Mouse (Mus musculus) midbrain, embryonic 11.5 days (tissue): ENCODE measurements around the gene Metap2. TPM values are rescaled to one million over a fixed set of nuclear protein-coding genes. Genes with fewer than 3 reads are reported as not detected.

Experiments
- ATAC-seq: fragments of 200-750 bp; cut with Nextera tagmentation; 2 replicates; pipeline ENCODE4 v1.8.0; 2017; ENCODE audit warnings: moderate TSS enrichment, moderate library complexity; ENCODE audit not compliant: low FRiP score
- DNase-seq: peaks from one replicate; pipeline ENCODE4 v3.0.0; 2015; ENCODE audit warnings: low spot score; ENCODE audit errors: missing footprints
- H3K27ac ChIP-seq: fragments of 300-500 bp; sonication (generic); 2 replicates; pipeline ENCODE4 v1.5.1; 2014; ENCODE audit warnings: low read depth, low read length
- H3K27me3 ChIP-seq: fragments of 300-500 bp; sonication (generic); 2 replicates; pipeline ENCODE4 v1.6.1; 2014; ENCODE audit warnings: mild to moderate bottlenecking, low read length, moderate library complexity, mixed read lengths; ENCODE audit not compliant: control insufficient read depth, insufficient read depth
- H3K36me3 ChIP-seq: fragments of 300-500 bp; sonication (generic); 2 replicates; pipeline ENCODE4 v1.6.1; 2014; ENCODE audit warnings: mild to moderate bottlenecking, low read length, moderate library complexity, mixed read lengths; ENCODE audit not compliant: control insufficient read depth, insufficient read depth
- H3K4me1 ChIP-seq: fragments of 300-500 bp; sonication (generic); 2 replicates; pipeline ENCODE4 v1.6.1; 2014; ENCODE audit warnings: low read length; ENCODE audit not compliant: control insufficient read depth, insufficient read depth
- H3K4me2 ChIP-seq: fragments of 300-500 bp; sonication (generic); 2 replicates; pipeline ENCODE4 v1.6.1; 2014; ENCODE audit warnings: mild to moderate bottlenecking, moderate library complexity
- H3K4me3 ChIP-seq: fragments of 300-500 bp; sonication (generic); 2 replicates; pipeline ENCODE4 v1.5.1; 2014; ENCODE audit warnings: low read depth, low read length
- H3K9ac ChIP-seq: fragments of 300-500 bp; sonication (generic); 2 replicates; pipeline ENCODE4 v1.6.1; 2014; ENCODE audit warnings: low read length
- H3K9me3 ChIP-seq: fragments of 300-500 bp; sonication (generic); 2 replicates; pipeline ENCODE4 v1.6.1; 2016; ENCODE audit warnings: low read length; ENCODE audit not compliant: control insufficient read depth
- WGBS: fragments of 180-500 bp; shearing (Covaris S2); extraction: QIAGEN DNeasy Blood & Tissue Kit; methylation state at CpG from one replicate; pipeline ENCODE4 v1.1.7; 2014; 5-methylcytosine and 5-hydroxymethylcytosine counted together
- polyA plus RNA-seq: library from polyadenylated mRNA; unstranded; fragments of >200 nt; fragmentation: Nextera tagmentation; extraction: Ambion mirVana; gene quantifications from 2 replicates; pipeline ENCODE4 v1.2.1, GENCODE M21; 2014

Gene Metap2
- polyA plus RNA-seq, 1 experiment from 2014 or later: 243 TPM

- WGBS: 80% methylated on average over 5 of the region's 5 CpGs
These were observed 35.1 kb upstream of the Metap2 start for GRCm38 (mm10) chr10:93932020-93932419.

GRCm38 (mm10) chr10:93931431-93931830 is 34.5 kb upstream of the Metap2 start:
- ATAC-seq (no peak), DNase-seq (no peak)
- Histone ChIP-seq H3K9me3 (no peaks in the 10 kb centered on the region), H3K9ac (no peak overlapping the region), H3K27ac (no peak overlapping the region), H3K27me3 (no peaks in the 10 kb centered on the region), H3K36me3 (no peaks in the 10 kb centered on the region), H3K4me3 (no peak overlapping the region), H3K4me2 (no peak overlapping the region), H3K4me1 (no peaks in the 10 kb centered on the region)
- 82% methylated on average over 9 of the region's 9 CpGs for WGBS

More at GRCm38 (mm10) chr10:93932020-93932419, 35.1 kb upstream of the Metap2 start:
- Histone ChIP-seq H3K27me3 (no peaks in the 10 kb centered on the region), H3K4me1 (no peaks in the 10 kb centered on the region), H3K9ac (no peak overlapping the region), H3K27ac (no peak overlapping the region), H3K4me3 (no peak overlapping the region), H3K36me3 (no peaks in the 10 kb centered on the region), H3K9me3 (no peaks in the 10 kb centered on the region), H3K4me2 (no peak overlapping the region)
- DNase-seq (no peak), ATAC-seq (no peak)

GRCm38 (mm10) chr10:93930236-93930824 is 33.4 kb upstream of the Metap2 start:
- WGBS: 86% methylated on average over 4 of the region's 4 CpGs
- ATAC-seq: no peak

GRCm38 (mm10) chr10:93924666-93925065 is 27.8 kb upstream of the Metap2 start:
- Histone ChIP-seq H3K27me3 (no peaks in the 10 kb centered on the region), H3K4me3 (no peak overlapping the region), H3K9ac (no peak overlapping the region), H3K36me3 (no peaks in the 10 kb centered on the region), H3K4me1 (no peaks in the 10 kb centered on the region), H3K27ac (no peak overlapping the region), H3K9me3 (no peaks in the 10 kb centered on the region), H3K4me2 (no peak overlapping the region)
- whole genome bisulfite sequencing: 89% methylated on average over 5 of the region's 5 CpGs
- ATAC-seq (no peak), DNase-seq (no peak)

More at GRCm38 (mm10) chr10:93930236-93930824, 33.4 kb upstream of the Metap2 start:
- no peak for DNase-seq
- no peak overlapping the region for H3K4me3 ChIP-seq
- no peaks in the 10 kb centered on the region for H3K36me3 ChIP-seq
- no peak overlapping the region for H3K9ac ChIP-seq
- no peaks in the 10 kb centered on the region for H3K9me3 ChIP-seq
- no peaks in the 10 kb centered on the region for H3K4me1 ChIP-seq
- no peak overlapping the region for H3K4me2 ChIP-seq
- no peaks in the 10 kb centered on the region for H3K27me3 ChIP-seq
- H3K27ac ChIP-seq: no peak overlapping the region

DNA sequence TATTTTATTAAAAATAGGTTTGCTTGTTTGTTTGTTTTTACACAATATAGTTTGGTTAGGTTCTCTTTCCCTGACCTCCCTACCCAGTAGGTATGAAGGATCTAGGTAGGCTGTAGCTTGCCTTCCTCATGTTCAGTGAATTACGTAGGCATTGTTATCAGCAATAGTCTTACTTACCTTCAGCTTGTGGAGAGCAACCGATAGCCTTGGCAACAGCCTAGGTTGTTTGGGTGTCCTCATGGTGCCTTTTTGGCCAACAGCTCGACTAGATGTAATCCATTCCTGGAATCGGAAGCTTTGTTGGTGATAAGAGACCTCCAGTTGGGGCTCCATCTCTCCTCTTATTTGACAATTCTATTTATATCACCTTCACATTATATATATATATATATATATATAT is 24.3 kb upstream of the Metap2 start:
- Histone ChIP-seq H3K27ac (no peak overlapping the region), H3K27me3 (no peaks in the 10 kb centered on the region), H3K36me3 (no peaks in the 10 kb centered on the region), H3K9ac (no peak overlapping the region), H3K4me3 (no peak overlapping the region), H3K4me2 (no peak overlapping the region), H3K4me1 (no peaks in the 10 kb centered on the region), H3K9me3 (no peaks in the 10 kb centered on the region)
- ATAC-seq (no peak), DNase-seq (peak; percentile 64)
- WGBS: 93% methylated on average over 4 of the region's 4 CpGs

GRCm38 (mm10) chr10:93919227-93919626 is 22.3 kb upstream of the Metap2 start:
- no peaks in the 10 kb centered on the region for H3K27me3 ChIP-seq
- no peak for DNase-seq
- H3K4me1 ChIP-seq: no peaks in the 10 kb centered on the region
- H3K9me3 ChIP-seq: no peaks in the 10 kb centered on the region
- H3K9ac ChIP-seq: no peak overlapping the region
- H3K4me2 ChIP-seq: no peak overlapping the region
- H3K36me3 ChIP-seq: no peaks in the 10 kb centered on the region
- no peak overlapping the region for H3K4me3 ChIP-seq
- WGBS: 82% methylated on average over 13 of the region's 13 CpGs
- no peak overlapping the region for H3K27ac ChIP-seq
- no peak for ATAC-seq

- no peaks in the 10 kb centered on the region for H3K36me3 ChIP-seq
- no peaks in the 10 kb centered on the region for H3K9me3 ChIP-seq
- no peak overlapping the region for H3K4me2 ChIP-seq
- no peak overlapping the region for H3K4me3 ChIP-seq
- no peak overlapping the region for H3K9ac ChIP-seq
- H3K4me1 ChIP-seq: no peaks in the 10 kb centered on the region
- H3K27ac ChIP-seq: no peak overlapping the region
- WGBS: 64% methylated on average over 6 of the region's 6 CpGs
- no peak for ATAC-seq
- H3K27me3 ChIP-seq: no peaks in the 10 kb centered on the region
- peak; percentile 35 for DNase-seq
These were observed 21.8 kb upstream of the Metap2 start for GRCm38 (mm10) chr10:93918701-93919100.

- no peak overlapping the region for H3K27ac ChIP-seq
- 88% methylated on average over 2 of the region's 2 CpGs for WGBS
- H3K4me3 ChIP-seq: no peak overlapping the region
- no peak overlapping the region for H3K9ac ChIP-seq
- H3K36me3 ChIP-seq: no peaks in the 10 kb centered on the region
- ATAC-seq (no peak), DNase-seq (no peak)
- no peak overlapping the region for H3K4me2 ChIP-seq
- H3K9me3 ChIP-seq: no peaks in the 10 kb centered on the region
- no peaks in the 10 kb centered on the region for H3K27me3 ChIP-seq
- no peaks in the 10 kb centered on the region for H3K4me1 ChIP-seq
These were observed 21.2 kb upstream of the Metap2 start for GRCm38 (mm10) chr10:93918087-93918486.

GRCm38 (mm10) chr10:93916778-93917177 is 19.9 kb upstream of the Metap2 start:
- Histone ChIP-seq H3K36me3 (no peaks in the 10 kb centered on the region), H3K9me3 (no peaks in the 10 kb centered on the region), H3K4me2 (no peak overlapping the region), H3K27ac (no peak overlapping the region), H3K9ac (no peak overlapping the region), H3K27me3 (no peaks in the 10 kb centered on the region), H3K4me3 (no peak overlapping the region), H3K4me1 (no peaks in the 10 kb centered on the region)
- ATAC-seq (no peak), DNase-seq (no peak)
- 87% methylated on average over 2 of the region's 2 CpGs for WGBS
